Mouse (Mus musculus) c-Kit-negative CD71-positive TER-119-positive erythroid progenitor cells, embryonic 14.5 days (primary cell): ENCODE measurements around the gene Rnf217.

Experiments
- DNase-seq: peaks from one replicate; pipeline ENCODE4 v3.0.0-alpha.2; 2013; ENCODE audit warnings: low read depth, low spot score

Gene Rnf217

GRCm38 (mm10) chr10:31555433-31555960 lies 53.5 kb downstream of the Rnf217 start:
- DNase-seq = no peak

GRCm38 (mm10) chr10:31553302-31553701 lies 55.7 kb downstream of the Rnf217 start:
- no peak for DNase-seq

GRCm38 (mm10) chr10:31551850-31552249 lies 57.1 kb downstream of the Rnf217 start:
- no peak for DNase-seq

- no peak for DNase-seq
Observed at GRCm38 (mm10) chr10:31551362-31551761, 57.6 kb downstream of the Rnf217 start.

GRCm38 (mm10) chr10:31547156-31547555 lies 61.8 kb downstream of the Rnf217 start:
- DNase-seq = no peak

- DNase-seq = no peak
Observed at GRCm38 (mm10) chr10:31544149-31544942, 64.6 kb downstream of the Rnf217 start.

GRCm38 (mm10) chr10:31540518-31540917 lies 68.5 kb downstream of the Rnf217 start:
- no peak for DNase-seq

GRCm38 (mm10) chr10:31539351-31539750 lies 69.6 kb downstream of the Rnf217 start:
- DNase-seq = no peak

- no peak for DNase-seq
Observed at GRCm38 (mm10) chr10:31538721-31539120, 70.3 kb downstream of the Rnf217 start.

- no peak for DNase-seq
Observed at GRCm38 (mm10) chr10:31538243-31538642, 70.7 kb downstream of the Rnf217 start.

GRCm38 (mm10) chr10:31537213-31537612 lies 71.8 kb downstream of the Rnf217 start:
- no peak for DNase-seq

- no peak for DNase-seq
Observed at GRCm38 (mm10) chr10:31535046-31535445, 73.9 kb downstream of the Rnf217 start.

GRCm38 (mm10) chr10:31533270-31533826 lies 75.6 kb downstream of the Rnf217 start:
- no peak for DNase-seq

GRCm38 (mm10) chr10:31532782-31533181 lies 76.2 kb downstream of the Rnf217 start:
- DNase-seq = no peak

- DNase-seq = no peak
Observed at GRCm38 (mm10) chr10:31528297-31528984, 80.5 kb downstream of the Rnf217 start.

GRCm38 (mm10) chr10:31525705-31526104 lies 83.3 kb downstream of the Rnf217 start:
- no peak for DNase-seq

GRCm38 (mm10) chr10:31519420-31519819 lies 89.6 kb downstream of the Rnf217 start:
- DNase-seq = no peak

- DNase-seq = no peak
Observed at GRCm38 (mm10) chr10:31518210-31518609, 90.8 kb downstream of the Rnf217 start.

- DNase-seq = no peak
Observed at GRCm38 (mm10) chr10:31517192-31517591, 91.8 kb downstream of the Rnf217 start.

- DNase-seq = no peak
Observed at GRCm38 (mm10) chr10:31515897-31516296, 93.1 kb downstream of the Rnf217 start.

- DNase-seq = no peak
Observed at GRCm38 (mm10) chr10:31504134-31504551, 104.8 kb downstream of the Rnf217 start.

- DNase-seq = no peak
Observed at GRCm38 (mm10) chr10:31503542-31504133, 105.3 kb downstream of the Rnf217 start.
